Mouse (Mus musculus) G1E (cell line): ENCODE measurements at regions not wholly inside any gene's neighbourhood (a gene's known extent, or its start where the extent isn't known, plus 50 kb on each side); places are given as distances from the start of the nearest gene placed in this dataset.

Experiments
- CTCF ChIP-seq: IDR thresholded peaks from 2 replicates; pipeline ENCODE4 v1.5.1; 2012; ENCODE audit warnings: low read depth, low read length, inconsistent platforms, mixed read lengths
- GATA1 ChIP-seq: IDR thresholded peaks from 2 replicates; pipeline ENCODE4 v1.6.1; 2012; ENCODE audit warnings: borderline replicate concordance, low read length, inconsistent platforms, mixed read lengths

DNA sequence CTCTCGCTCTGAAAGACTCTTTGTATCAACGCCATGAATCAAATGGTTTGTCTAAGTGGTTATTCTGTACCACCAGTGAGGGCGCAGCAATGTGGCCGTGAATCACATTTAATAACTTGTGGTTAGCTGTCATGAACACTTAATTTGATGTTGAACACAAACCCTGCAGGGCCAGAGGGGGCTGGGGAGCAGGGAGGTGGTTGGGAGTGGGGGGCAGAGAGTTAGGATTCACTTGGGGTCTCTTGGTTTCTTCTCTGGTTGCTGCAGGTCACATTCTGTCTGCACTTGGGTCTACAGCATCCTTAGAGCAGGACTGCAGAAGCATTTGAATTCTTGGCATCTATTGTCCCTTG lies 117.8 kb upstream of the Satb2 start:
- TF ChIP-seq GATA1 (no peak), CTCF (no peak)
